Mouse (Mus musculus) urinary bladder, adult 18-20 months (tissue): Measurements from ENCODE around the gene Csrp1.

Experiments used
- DNase-seq, 2 experiments: peaks; one replicate each; pipeline ENCODE4 v3.0.0; 2022; ENCODE audit warnings: low spot score in 2 of 2, mixed read lengths in 2 of 2

Gene Csrp1

GRCm38 (mm10) chr1:135731897-135732684, 12.2 kb downstream of the Csrp1 start:
- no peak for DNase-seq

- DNase-seq: no peak
These were observed 14.5 kb downstream of the Csrp1 start for GRCm38 (mm10) chr1:135734225-135734937.

- no peak for DNase-seq
These were observed 15.6 kb downstream of the Csrp1 start for GRCm38 (mm10) chr1:135735460-135735859.

- no peak for DNase-seq
These were observed 25.1 kb downstream of the Csrp1 start for GRCm38 (mm10) chr1:135744987-135745386.

- no peak for DNase-seq
These were observed 26.4 kb downstream of the Csrp1 start for GRCm38 (mm10) chr1:135746248-135746647.

- DNase-seq: peak; percentile 79 to 87
These were observed 33.0 kb downstream of the Csrp1 start for GRCm38 (mm10) chr1:135752737-135753348.

GRCm38 (mm10) chr1:135755287-135755686, 35.4 kb downstream of the Csrp1 start:
- peak in 1 of 2 experiments; percentile 73 for DNase-seq

GRCm38 (mm10) chr1:135755913-135756312, 36.1 kb downstream of the Csrp1 start:
- DNase-seq: no peak

- DNase-seq: no peak
These were observed 37.4 kb downstream of the Csrp1 start for GRCm38 (mm10) chr1:135757287-135757686.

- DNase-seq: peak in 1 of 2 experiments; percentile 34
These were observed 39.8 kb downstream of the Csrp1 start for GRCm38 (mm10) chr1:135759685-135760084.

GRCm38 (mm10) chr1:135760216-135760615, 40.4 kb downstream of the Csrp1 start:
- DNase-seq: no peak

- DNase-seq: no peak
These were observed 41.9 kb downstream of the Csrp1 start for GRCm38 (mm10) chr1:135761728-135762127.

GRCm38 (mm10) chr1:135763503-135764205, 43.8 kb downstream of the Csrp1 start:
- no peak for DNase-seq

- DNase-seq: no peak
These were observed 44.3 kb downstream of the Csrp1 start for GRCm38 (mm10) chr1:135764206-135764528.

GRCm38 (mm10) chr1:135765645-135766591, 46.1 kb downstream of the Csrp1 start, which contains the start of gene Phlda3:
Gene Phlda3 (plus strand): TSS chr1:135766119.
- peak; percentile 78 to 85 for DNase-seq

GRCm38 (mm10) chr1:135766592-135767306, 46.9 kb downstream of the Csrp1 start:
- DNase-seq: no peak

GRCm38 (mm10) chr1:135767324-135767890, 47.5 kb downstream of the Csrp1 start:
- DNase-seq: peak in 1 of 2 experiments; percentile 31

GRCm38 (mm10) chr1:135768400-135768799, 48.5 kb downstream of the Csrp1 start:
- DNase-seq: no peak

GRCm38 (mm10) chr1:135770237-135770636, 50.4 kb downstream of the Csrp1 start:
- DNase-seq: no peak
